Mouse (Mus musculus): ENCODE measurements around the gene Aldh16a1.
"Not testable (repeated sequence)": the region's sequence is repeated elsewhere in the genome, so short reads cannot be mapped to it uniquely, and the experiment has no call there.

Gene Aldh16a1

GRCm38 (mm10) chr7:45117566-45117965 lies 36.8 kb downstream of the Aldh16a1 start:
- DNase-seq (ENCODE audit: low spot score in 2 of 2) = peak; percentile 64 to 71

DNA sequence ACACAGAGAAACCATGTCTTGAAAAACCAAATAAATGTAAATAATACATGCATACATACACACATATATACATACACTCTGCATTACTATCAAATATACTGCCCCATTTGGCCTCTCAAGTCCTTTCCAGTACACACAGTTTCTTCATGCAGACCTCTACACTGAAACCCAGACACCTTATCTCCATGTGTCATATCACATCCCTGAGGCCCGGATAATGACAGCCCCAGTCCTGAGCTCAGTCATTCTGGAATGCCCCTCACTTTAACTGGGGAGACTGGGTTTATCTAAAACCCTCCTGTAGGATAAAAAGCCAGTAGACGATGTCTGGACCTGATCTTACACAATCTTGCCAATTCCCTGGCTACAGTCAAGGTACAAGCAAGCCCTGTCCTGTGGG lies 40.9 kb downstream of the Aldh16a1 start:
- no peak for DNase-seq (ENCODE audit: low spot score in 2 of 2)

DNA sequence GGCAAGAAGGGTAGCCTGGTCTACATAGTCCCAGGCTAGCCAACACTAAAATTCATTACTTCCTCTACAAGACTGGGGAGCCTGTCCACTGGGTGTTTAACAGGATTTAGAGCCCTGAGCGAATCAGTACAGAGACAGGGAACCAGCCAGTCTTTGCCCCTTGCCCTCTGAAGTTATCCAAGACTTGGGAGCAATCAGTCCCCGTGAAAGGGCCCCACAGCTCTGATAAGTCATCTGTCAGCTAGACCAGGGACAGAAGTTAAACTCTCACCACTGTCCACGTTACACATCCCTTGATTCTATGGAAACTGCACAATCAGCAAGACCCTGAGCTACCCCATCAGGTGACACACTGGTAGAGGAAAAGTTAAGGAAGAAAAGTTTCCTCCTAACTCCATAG lies 41.9 kb downstream of the Aldh16a1 start:
- DNase-seq (ENCODE audit: low spot score in 2 of 2) = no peak

DNA sequence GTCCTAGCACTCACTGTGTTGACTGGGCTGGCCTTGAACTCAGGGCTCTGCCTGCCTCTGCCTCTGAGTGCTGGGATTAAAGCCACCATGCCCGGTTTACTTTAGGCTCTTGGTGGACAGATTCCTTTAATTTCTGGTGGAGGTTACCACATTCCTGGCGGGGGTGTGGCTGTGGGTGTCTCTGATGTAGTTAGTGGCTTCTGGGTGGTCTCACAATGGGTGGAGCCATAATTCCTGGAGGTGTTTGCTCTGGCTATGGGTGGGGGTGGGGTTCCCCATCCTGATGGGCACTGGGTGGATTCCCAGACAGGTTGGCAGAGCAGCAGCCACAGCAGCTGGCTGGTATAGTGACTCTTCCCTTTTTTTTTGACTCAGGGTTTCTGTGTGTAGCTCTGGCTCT lies 42.4 kb downstream of the Aldh16a1 start:
- no peak for DNase-seq (ENCODE audit: low spot score in 2 of 2)

DNA sequence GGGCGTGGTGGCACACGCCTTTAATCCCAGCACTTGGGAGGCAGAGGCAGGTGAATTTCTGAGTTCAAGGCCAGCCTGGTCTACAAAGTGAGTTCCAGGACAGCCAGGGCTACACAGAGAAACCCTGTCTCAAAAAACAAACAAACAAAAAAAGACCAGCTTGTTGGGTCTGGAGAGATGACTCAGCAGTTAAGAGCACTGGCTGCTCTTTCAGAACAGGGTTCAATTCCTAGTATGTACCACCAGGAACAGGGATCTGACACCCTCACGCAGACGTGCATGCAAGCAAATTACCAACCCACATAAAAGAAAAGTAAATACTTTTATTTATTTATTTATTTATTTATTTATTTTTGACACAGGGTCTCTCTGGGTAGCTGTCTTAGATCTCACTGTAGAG lies 44.3 kb downstream of the Aldh16a1 start:
- DNase-seq (ENCODE audit: low spot score in 2 of 2) = not testable (repeated sequence)

GRCm38 (mm10) chr7:45107052-45107645 lies 47.2 kb downstream of the Aldh16a1 start:
- no peak for DNase-seq (ENCODE audit: low spot score in 2 of 2)

GRCm38 (mm10) chr7:45106441-45106840 lies 47.9 kb downstream of the Aldh16a1 start:
- DNase-seq (ENCODE audit: low spot score in 2 of 2) = no peak

DNA sequence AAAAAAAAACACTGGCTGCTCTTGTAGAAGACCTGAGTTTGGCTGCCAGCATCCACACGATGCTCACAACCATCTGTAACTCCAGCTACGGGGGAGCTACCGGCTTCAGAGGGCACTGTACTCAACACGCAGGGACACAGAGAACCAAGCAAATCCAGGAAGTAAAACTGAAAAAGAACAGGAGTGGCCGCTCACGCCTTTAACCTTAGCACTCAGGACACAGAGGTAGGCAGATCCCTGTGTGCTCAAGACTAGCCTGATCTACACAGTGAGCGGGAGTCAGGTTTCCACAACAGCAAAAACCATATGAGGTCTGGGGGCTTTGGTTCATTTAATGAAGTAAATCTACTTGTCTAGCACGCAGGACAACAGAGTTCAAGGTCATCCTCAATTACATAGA lies 48.9 kb downstream of the Aldh16a1 start:
- DNase-seq (ENCODE audit: low spot score in 2 of 2) = no peak

GRCm38 (mm10) chr7:45104941-45105340 lies 49.4 kb downstream of the Aldh16a1 start:
- DNase-seq (ENCODE audit: low spot score in 2 of 2) = no peak

- DNase-seq (ENCODE audit: low spot score in 2 of 2) = peak; percentile 58 to 60
Measured at GRCm38 (mm10) chr7:45103652-45104180, 50.7 kb downstream of the Aldh16a1 start, which contains the start of gene Fcgrt. Gene Fcgrt, minus strand, starts transcription at chr7:45103851.

GRCm38 (mm10) chr7:45102940-45103585 lies 51.3 kb downstream of the Aldh16a1 start:
- DNase-seq (ENCODE audit: low spot score in 2 of 2) = no peak

DNA sequence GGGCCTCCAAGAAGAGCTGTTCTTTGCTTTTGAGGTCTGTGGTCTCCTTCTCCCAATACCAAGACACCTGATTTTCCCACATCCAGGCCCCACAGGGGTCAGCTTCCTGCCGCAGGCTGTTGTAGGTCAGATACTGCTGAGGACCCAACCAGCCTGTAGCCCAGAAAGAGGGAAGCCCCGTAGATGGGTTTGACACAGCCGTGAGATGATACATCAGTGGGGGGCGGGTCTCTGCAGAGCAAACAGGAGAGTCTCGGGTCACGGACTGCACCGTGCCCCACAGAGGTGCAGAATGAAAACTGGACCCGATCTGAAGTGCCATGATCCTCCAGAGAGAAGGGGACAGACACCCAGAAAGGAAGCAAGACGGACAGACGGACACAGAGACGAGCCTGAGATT lies 51.9 kb downstream of the Aldh16a1 start:
- no peak for DNase-seq (ENCODE audit: low spot score in 2 of 2)

DNA sequence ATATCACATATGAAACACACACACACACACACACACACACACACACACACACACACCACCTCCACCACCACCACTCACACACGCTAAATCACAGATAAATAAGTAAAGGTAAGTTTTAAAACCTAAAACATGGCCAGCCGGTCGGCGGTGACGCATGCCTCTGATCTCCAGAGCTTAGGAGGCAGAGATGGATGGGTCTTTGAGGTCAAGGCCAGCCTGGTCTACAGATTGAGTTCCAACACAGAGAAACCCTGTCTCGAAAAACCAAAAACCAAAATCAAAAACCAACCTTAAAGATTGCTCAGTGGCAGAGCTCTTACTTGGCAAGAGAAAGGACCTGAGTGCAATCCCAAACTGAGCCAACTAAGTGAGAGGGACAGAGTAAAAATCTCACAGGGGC lies 54.3 kb downstream of the Aldh16a1 start:
- no peak for DNase-seq (ENCODE audit: low spot score in 2 of 2)

DNA sequence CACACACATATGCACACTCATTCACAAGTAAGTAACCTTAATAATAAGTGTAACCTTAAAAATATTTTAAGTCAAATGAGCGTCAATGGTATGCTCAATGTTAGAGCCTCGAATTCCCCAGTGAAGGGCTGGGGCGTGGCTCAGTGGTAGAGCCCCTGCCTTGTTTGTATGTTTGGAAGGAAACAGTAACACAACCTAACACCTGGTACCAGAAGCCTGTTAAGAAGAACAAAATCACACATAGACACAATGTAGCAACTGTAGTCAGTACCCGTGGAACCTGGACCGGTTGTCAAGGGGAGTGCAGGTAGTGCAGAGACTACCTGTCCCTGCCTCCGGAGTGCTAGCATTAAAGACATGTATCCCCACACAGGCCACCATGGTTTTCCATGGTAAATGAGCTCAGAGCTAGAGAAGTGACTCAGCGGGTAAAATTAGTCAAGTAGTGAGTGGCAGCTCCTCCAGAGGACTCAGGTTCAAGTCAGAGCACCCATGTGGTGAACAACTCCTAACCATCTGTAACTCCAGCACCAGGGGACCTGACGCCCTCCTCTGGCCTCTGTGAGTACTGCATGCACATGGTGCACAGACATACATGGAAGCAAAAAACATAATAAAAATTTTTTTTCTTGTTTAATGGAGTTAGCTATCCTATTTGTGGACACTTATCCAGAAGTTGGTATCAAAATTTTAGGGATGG lies 55.7 kb downstream of the Aldh16a1 start:
- DNase-seq (ENCODE audit: low spot score in 2 of 2) = no peak

DNA sequence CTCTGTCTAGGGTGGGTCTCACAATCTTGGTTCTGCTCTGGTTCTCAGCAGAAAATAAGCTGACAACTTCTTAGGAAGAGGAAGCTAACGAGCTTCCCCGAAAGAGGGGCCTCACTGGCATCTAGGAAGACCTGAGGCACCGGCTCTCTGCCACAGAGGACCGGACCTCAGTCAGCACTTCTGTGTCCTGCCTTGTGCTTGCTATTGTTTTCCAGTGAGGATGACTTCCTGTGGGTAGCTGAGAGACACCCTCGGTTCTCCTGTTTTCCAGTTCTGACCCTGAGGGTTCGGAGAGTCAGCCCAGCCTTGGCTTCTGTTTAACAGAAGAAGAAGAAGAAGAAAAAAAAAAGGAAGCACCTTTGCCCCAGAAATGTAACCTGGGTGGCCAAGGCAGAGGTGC lies 56.9 kb downstream of the Aldh16a1 start:
- DNase-seq (ENCODE audit: low spot score in 2 of 2) = no peak

GRCm38 (mm10) chr7:45095965-45096364 lies 58.4 kb downstream of the Aldh16a1 start:
- DNase-seq (ENCODE audit: low spot score in 2 of 2) = not testable (repeated sequence)

- no peak for DNase-seq (ENCODE audit: low spot score in 2 of 2)
Measured at GRCm38 (mm10) chr7:45095367-45095766, 59.0 kb downstream of the Aldh16a1 start.

- no peak for DNase-seq (ENCODE audit: low spot score in 2 of 2)
Measured at GRCm38 (mm10) chr7:45094121-45094520, 60.3 kb downstream of the Aldh16a1 start.

DNA sequence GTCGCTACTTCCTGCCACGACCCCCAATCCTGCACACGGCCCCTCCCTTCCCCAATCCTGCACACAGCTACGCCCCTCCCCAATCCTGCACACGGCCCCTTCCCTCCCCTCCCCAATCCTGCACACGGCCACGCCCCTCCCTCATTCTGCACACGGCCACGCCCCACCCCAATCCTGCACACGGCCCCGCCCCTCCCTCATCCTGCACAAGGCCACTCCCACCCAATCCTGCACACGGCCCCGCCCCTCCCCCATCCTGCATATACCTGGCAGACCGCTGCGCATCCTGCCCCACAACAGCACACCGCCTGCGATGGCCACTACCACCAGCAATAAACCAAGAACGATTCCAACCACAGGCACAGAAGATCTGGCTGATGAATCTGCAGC lies 60.9 kb downstream of the Aldh16a1 start:
- no peak for DNase-seq (ENCODE audit: low spot score in 2 of 2)

DNA sequence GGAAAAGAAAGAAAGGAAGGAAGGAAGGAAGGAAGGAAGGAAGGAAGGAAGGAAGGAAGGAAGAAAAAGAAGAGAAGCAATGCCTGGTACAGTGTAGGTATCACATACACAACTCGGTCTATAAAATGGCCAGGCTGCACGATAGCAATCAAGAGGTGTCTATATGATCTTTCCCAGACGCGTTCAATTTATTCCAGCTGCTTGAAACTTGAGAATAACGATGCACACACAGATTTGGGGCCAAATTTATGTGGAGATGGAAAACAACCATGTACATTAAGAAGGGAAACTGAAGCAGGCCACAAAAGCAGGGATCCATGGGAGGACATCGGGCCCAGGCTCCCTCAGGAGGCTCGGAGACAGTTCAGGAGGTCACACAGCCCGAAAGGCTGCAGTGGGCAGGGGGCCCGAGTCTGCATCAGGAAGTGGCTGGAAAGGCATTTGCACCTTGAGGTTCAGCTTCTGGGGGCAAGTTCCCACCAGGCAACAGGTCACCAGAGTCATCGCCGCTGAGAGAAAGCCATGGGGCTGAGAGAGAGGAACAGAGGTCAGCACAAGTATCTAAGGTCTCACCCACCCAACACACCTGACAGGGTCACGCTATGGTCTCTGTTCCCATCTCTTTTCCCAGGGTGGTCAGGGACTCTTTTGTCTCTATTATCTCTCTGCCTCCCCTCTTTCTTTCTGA lies 61.4 kb downstream of the Aldh16a1 start:
- DNase-seq (ENCODE audit: low spot score in 2 of 2) = no peak

DNA sequence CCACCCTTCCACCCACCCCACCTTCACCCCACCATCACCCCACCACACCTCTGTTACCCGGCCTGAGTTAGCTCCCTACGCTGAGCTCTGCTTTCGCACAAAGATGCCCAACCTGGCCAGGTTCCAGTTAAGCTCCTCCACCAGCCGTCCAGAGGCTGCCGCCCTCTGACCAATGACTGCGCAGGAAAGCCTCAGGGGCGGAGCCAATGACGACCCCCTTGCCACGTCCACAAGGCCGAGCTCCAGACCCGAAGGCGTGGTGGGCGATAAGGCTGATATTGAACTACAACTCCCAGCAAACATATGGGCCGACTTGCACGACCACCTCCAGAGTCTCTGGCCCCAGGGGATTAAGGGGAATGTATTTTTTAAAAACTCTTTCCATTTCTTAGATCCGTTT lies 62.3 kb downstream of the Aldh16a1 start, which contains the start of gene Rcn3:
Gene Rcn3, minus strand, starts transcription at position 174 of the 400 bp plus-strand sequence.
- DNase-seq (ENCODE audit: low spot score in 2 of 2) = peak; percentile 49 to 54

Measured in spleen, postnatal 36 days (tissue).